Mouse (Mus musculus) left cerebral cortex, adult 2 months (tissue): ENCODE data around the gene Abcg1. TPM values are rescaled to one million over a fixed set of nuclear protein-coding genes. Genes with fewer than 3 reads are reported as not detected.

Experiments used
- DNase-seq, 2 experiments: peaks; one replicate each; pipeline ENCODE4 v3.0.0; 2021 to 2022; ENCODE audit warnings: low spot score in 2 of 2, mixed read lengths in 1 of 2; ENCODE audit errors: extremely low spot score in 1 of 2
- H3K27ac ChIP-seq: fragments of 200-600 bp; 2 replicates; pipeline ENCODE4 v1.8.1; 2022
- H3K4me3 ChIP-seq: fragments of 200-600 bp; 2 replicates; pipeline ENCODE4 v1.8.1; 2022
- CTCF ChIP-seq: fragments of 200-600 bp; IDR thresholded peaks from 2 replicates; pipeline ENCODE4 v1.8.1; 2022; ENCODE audit warnings: antibody characterized with exemption, mild to moderate bottlenecking, moderate library complexity
- intact Hi-C: fragments of 180-260 bp; cut with DNase I; formaldehyde crosslinking; loops from one replicate; pipeline ENCODE4 v1.15.1; 2025
- total RNA-seq, 2 experiments: library from RNA; stranded (reverse); gene quantifications; 2 replicates each; pipeline ENCODE4 v1.2.3; 2021

Gene Abcg1
- total RNA-seq, 2 experiments from 2014 or later: 76.5 to 77.6 TPM

DNA sequence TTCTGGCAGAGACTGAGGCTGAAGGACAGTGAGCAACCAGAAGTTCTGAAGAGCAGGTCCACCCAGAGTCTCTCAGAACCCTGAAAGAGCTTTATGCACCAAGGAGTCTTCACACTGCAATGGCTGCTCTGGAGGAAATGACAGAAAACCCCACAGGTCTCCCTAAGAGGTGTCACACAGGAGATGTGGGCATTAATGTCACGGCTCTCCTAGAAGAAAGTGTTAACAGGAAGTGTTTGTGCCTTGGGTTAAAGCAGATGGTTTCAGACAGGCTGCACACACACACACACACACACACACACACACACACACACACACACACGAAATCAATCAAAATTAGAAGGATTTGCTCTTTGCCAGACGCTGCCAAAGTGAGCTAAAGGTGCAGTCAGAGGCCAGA is 78.8 kb downstream of the Abcg1 start:
- intact Hi-C loops: loop anchor here (5.0 kb wide), 2 partner anchors 166 to 356 kb away; no protein-coding TSS in a partner anchor
- no peak for DNase-seq
- Histone ChIP-seq H3K27ac (no peak overlapping the region), H3K4me3 (no peak overlapping the region)
- no peak for TF ChIP-seq CTCF

DNA sequence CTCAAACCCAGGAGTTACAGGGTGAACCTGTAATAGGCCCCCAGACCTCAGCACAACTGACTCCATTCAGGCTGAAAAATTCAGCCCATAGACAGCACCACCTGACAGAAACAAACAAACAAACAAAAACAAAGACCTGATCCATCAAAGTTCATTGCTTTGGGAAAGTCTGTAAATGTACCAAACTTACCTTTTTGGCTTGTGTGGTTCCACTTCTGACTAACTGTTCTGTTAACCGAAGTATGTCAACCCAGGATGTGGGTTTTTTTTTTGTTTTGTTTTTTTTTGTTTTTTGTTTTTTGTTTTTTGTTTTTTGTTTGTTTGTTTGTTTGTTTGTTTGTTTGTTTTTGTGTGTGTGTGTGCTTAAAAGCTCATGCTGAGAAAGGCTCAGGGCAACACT is 79.3 kb downstream of the Abcg1 start:
- intact Hi-C loops: loop anchor here (5.0 kb wide), 2 partner anchors 165 to 355 kb away; no protein-coding TSS in a partner anchor

DNA sequence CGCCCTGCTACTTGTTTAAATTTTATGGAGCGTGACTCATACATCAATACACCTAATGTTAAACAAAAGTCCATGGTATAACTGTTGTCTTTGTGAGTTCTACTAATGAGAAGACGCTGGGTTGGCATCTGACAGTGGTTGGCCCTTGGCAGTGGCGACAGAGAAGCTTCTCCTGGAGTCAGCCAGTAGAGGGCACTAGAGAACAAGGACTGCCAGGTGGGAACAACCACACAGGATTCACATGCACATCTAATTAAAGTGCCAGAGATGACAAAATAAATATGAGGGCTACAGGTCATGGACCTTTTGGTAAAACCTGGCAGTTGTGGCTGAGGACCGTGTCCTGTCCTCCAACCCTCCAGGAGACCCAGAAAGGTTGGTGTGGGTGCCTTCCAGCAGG is 80.9 kb downstream of the Abcg1 start:
- peak; percentile 48 to 66 for DNase-seq
- Histone ChIP-seq H3K4me3 (no peak overlapping the region), H3K27ac (no peak overlapping the region)
- TF ChIP-seq CTCF: peak; percentile 82
- intact Hi-C loops: loop anchor here (1.0 to 5.0 kb wide), 4 partner anchors 49 to 354 kb away; no protein-coding TSS in a partner anchor

More for the DNA sequence above, 79.3 kb downstream of the Abcg1 start:
- H3K27ac ChIP-seq: no peak overlapping the region
- DNase-seq: no peak
- no peak overlapping the region for H3K4me3 ChIP-seq
- no peak for TF ChIP-seq CTCF

DNA sequence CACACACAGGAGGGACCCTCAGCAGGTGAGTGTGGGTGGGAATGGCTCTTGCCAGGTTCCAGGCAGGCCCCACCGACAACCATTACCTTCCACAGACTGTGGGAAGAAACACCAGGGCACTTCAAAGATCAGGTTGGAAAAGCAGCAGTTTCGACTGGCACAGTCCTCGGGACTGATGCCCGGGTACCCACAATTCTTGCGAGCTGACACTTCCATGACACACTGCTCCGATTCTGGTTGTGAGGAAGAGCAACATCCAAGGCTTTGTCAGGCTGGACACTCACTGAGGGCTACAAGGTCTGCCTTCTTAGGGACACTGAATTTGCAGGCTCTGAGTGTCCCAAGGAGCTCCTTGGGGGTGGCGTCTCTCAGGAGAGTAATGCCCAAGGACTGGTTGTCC is 84.6 kb downstream of the Abcg1 start:
- intact Hi-C loops: no loop called here

DNA sequence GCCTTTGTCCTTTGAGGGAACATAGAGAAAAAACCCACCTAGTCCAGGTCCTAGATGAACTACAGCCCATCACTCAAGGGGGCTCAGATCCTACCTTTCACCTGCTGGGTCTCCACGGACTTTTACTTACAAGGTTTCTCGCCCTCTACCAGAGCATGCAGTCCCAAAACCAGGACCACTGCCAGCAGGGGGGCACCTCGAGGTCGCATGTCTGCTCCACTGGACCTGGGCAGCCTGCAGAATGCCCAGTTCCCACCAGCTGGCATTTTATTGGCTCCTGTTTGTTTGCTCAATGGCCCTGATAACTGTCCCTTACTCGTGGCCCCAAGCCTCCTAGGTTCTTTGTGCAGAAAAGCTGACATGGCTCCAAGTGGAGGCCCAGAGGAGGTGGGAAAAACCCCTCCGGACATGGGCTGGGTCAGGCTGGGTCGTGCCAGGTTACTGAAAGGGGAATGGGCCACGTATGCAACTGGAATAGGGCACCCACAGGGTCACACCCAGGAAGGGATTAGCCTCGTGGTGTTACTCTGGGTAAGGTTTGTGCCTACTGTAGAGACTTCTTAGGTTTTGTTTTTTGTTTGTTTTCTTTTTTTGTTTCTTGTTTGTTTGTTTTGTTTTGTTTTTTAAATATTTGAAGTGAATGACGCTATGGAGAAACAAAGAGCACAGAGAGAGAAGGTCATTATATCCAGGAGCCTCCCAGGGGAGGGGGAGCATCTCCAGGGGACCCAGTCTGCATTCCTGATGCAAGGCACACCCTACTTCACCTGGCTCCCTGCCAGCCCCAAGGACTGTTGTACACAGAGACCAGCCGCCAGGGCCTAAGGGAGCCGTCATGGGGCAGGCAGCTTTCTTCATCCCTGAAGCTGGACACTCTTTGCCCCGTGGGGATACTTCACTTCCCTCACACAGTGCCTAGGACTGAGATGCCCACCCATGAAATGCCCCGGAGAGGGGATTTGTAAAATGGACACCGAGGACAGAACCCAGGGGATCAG is 86.9 kb downstream of the Abcg1 start, which contains the start of gene Tff2:
Tff2 (minus strand) TSS at position 243 of the 998 bp plus-strand sequence.
- Histone ChIP-seq H3K4me3 (no peak within 1 kb of the TSS), H3K27ac (no peak within 1 kb of the TSS)
- TF ChIP-seq CTCF: no peak
- no peak for DNase-seq
- intact Hi-C loops: no loop called here

More for the DNA sequence above, 84.6 kb downstream of the Abcg1 start:
- no peak for TF ChIP-seq CTCF
- no peak overlapping the region for H3K4me3 ChIP-seq
- no peak overlapping the region for H3K27ac ChIP-seq
- no peak for DNase-seq

DNA sequence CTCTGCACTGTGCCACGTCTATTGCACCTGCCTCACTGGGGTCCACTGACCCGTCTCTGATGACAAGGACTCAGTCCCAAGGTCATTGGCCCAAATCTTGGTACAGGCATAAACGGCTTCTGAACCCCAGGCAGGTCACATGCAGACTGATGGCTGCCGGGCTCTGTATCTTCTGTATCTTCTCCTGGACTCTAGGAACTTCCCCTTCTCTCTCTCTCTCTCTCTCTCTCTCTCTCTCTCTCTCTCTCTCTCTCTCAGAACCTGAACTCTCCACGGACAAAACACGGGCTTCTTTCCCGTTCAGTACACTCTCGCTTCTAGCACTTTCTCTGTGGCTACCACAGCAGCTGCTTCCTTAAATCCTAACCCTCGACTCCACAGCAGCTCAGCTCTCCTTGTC is 88.5 kb downstream of the Abcg1 start:
- Histone ChIP-seq H3K4me3 (no peak overlapping the region), H3K27ac (no peak overlapping the region)
- TF ChIP-seq CTCF: no peak
- no peak for DNase-seq
- intact Hi-C loops: no loop called here

DNA sequence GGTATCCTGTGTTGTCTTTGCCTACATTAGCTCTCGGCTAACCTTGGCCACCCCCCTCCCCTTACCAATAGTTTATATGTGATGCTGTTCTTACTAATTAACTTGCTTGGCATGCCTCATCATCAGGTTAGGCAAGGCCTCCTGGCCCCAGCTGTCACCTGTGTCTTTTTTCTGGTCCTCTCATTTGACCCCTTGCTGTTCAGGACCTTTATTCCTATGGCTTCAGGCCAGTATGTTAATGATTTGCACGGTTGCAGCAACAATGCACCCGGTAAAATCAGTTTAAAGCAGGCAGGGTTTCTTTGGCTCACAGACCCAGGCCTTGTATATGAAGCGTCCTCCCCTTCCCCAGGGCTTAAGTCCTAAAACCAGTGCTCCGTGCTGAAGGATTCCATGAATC is 95.0 kb downstream of the Abcg1 start:
- TF ChIP-seq CTCF: no peak
- no peak overlapping the region for H3K4me3 ChIP-seq
- no peak overlapping the region for H3K27ac ChIP-seq
- intact Hi-C loops: no loop called here
- no peak for DNase-seq

DNA sequence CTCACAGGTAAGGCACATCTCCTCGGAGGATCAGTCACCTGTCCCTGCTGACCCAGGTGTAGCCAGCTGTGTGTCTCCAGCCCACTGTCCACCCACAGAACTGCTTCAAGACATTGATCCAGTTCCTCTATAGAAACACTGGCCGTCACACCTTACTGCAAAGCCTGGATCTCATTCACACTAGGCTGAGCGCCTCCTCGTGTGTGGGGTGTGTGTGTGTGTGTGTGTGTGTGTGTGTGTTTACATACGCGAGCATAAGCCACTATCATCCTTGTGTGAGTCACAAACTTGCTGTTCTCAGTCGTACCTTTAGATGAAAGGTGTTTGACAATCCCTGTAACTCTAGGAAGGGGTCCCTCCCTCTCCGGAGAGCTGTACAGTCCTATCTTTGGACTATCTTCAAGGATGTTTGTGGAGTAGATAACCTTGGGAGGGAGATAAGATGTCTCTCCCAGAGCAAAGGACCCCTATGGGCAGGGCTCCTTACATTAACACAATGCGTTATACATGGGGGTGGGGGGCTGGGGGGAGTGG is 95.6 kb downstream of the Abcg1 start:
- Histone ChIP-seq H3K4me3 (no peak overlapping the region), H3K27ac (no peak overlapping the region)
- intact Hi-C loops: no loop called here
- no peak for DNase-seq
- no peak for TF ChIP-seq CTCF

DNA sequence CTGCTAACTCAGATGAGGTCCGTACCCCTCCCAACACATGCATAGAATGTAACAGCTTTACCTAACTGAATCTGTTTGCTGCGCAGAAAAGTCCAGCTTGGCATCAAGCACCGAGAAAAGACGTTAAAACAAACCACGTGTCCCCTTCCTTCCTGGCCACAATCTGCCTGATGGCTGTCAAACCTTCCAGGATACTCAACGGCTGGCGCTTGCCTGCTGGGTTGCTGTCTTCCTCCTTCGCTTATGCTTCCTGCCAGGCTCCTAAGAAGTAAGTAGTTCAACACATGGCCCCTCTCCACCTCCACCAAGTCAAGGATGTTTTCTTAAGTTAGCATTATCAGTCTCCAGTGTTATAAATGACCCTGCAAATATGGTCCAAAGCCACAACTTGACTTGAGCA is 96.3 kb downstream of the Abcg1 start:
- Histone ChIP-seq H3K27ac (no peak overlapping the region), H3K4me3 (no peak overlapping the region)
- TF ChIP-seq CTCF: no peak
- DNase-seq: no peak
- intact Hi-C loops: no loop called here

DNA sequence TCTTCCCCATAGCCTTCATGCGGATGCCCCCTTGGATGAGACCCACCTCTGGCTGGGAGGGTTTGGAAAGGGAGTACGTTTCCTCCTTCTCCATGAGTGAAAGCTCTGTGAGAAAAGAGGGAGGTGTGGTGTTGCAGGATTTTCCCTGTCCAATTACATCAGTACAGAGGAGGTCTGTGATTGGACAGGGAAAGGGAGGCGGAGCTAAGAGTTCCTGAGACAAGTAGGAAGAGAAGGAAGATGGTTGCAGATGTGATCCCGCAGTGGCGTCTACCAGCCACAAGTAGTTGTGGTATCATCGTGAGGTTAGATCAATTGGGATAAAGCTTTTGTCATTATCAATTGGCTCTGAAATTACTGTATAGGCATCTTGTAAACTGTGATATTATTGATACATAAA is 100.4 kb downstream of the Abcg1 start:
- intact Hi-C loops: no loop called here
- DNase-seq: no peak
- Histone ChIP-seq H3K27ac (no peak overlapping the region), H3K4me3 (no peak overlapping the region)
- TF ChIP-seq CTCF: no peak

DNA sequence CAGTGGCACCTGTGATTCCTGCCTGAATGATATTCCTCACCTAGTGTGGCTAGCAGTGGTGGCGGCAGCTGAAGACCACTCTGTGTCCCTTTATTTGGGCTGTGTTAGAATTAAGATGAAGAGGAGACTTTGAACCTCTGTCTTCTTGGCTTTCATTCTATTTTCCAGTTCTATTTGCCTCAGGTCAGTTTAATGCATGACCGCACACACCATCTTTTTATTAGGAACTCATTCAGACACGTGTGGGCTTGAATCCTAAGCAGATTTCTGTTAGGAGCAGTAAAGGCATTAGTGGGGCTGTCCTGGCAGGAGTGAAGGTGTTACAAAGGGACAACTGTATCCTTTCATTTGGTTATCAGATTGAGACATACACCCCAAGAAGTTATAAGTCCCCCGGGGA is 102.8 kb downstream of the Abcg1 start:
- TF ChIP-seq CTCF: no peak
- no peak for DNase-seq
- Histone ChIP-seq H3K27ac (no peak overlapping the region), H3K4me3 (no peak overlapping the region)
- intact Hi-C loops: loop anchor here (10.0 kb wide), 1 partner anchor 445 kb away; no protein-coding TSS in a partner anchor

DNA sequence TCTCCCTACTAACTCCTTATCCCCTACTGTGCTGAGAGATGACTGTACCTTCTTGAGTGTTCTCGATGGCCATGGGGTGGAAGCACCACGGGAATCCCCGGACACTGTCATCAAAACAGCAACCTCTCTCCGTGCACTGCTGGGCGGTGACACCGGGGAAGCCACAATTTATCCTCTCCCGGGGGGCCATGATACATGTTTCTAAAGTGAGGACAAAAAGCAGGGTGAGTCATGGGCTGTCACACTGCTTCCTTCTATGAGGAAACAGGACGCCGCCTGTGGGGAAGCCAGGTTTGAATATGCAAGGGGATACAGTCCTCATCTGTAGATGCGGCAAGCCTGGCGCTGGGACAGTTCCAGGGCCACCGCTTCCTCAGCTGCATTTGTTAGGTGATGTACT is 105.1 kb downstream of the Abcg1 start:
- Histone ChIP-seq H3K27ac (no peak overlapping the region), H3K4me3 (no peak overlapping the region)
- TF ChIP-seq CTCF: no peak
- intact Hi-C loops: loop anchor here (10.0 kb wide), 1 partner anchor 448 kb away; no protein-coding TSS in a partner anchor
- no peak for DNase-seq
